Mouse (Mus musculus) MEL (cell line): ENCODE results near the gene Dnaja2.

ENCODE experiments used
- CTCF ChIP-seq, 3 experiments: IDR thresholded peaks in 2 of 3; conservative IDR thresholded peaks in 1 of 3; 2 replicates each; pipeline ENCODE4 v1.5.1; 2011 to 2012; ENCODE audit warnings: low read length in 3 of 3, low read depth in 2 of 3, mild to moderate bottlenecking in 2 of 3, improper control_type of control experiment in 1 of 3, inconsistent platforms in 1 of 3, mixed read lengths in 1 of 3, moderate library complexity in 1 of 3; ENCODE audit not compliant: control insufficient read depth in 1 of 3, insufficient read depth in 1 of 3, poor library complexity in 1 of 3, severe bottlenecking in 1 of 3
- E2F4 ChIP-seq: IDR thresholded peaks from 2 replicates; pipeline ENCODE4 v1.6.1; 2011; ENCODE audit warnings: low read depth, low read length, improper control_type of control experiment, borderline replicate concordance
- ELF1 ChIP-seq: IDR thresholded peaks from 2 replicates; pipeline ENCODE4 v1.6.1; 2014; ENCODE audit warnings: low read depth, mild to moderate bottlenecking, inconsistent platforms, low read length, improper control_type of control experiment, moderate library complexity
- EP300 ChIP-seq, 2 experiments: IDR thresholded peaks; 2 replicates each; pipeline ENCODE4 v1.6.1; 2011; ENCODE audit warnings: improper control_type of control experiment in 2 of 2, low read length in 2 of 2, low read depth in 1 of 2, mild to moderate bottlenecking in 1 of 2
- GABPA ChIP-seq: IDR thresholded peaks from 2 replicates; pipeline ENCODE4 v1.6.1; 2012; ENCODE audit warnings: low read depth, mild to moderate bottlenecking, inconsistent platforms, low read length, improper control_type of control experiment, moderate library complexity
- KAT2A ChIP-seq: conservative IDR thresholded peaks from 2 replicates; pipeline ENCODE4 v1.6.1; 2012; ENCODE audit warnings: low read depth, low read length, improper control_type of control experiment, inconsistent platforms
- NRF1 ChIP-seq: IDR thresholded peaks from 2 replicates; pipeline ENCODE4 v1.6.1; 2014; ENCODE audit warnings: low read depth, mild to moderate bottlenecking, inconsistent platforms, low read length, improper control_type of control experiment, moderate library complexity; ENCODE audit not compliant: poor library complexity, insufficient read depth, severe bottlenecking
- POLR2A ChIP-seq, 2 experiments: IDR thresholded peaks; 2 replicates each; pipeline ENCODE4 v1.6.1; 2011 to 2012; ENCODE audit warnings: low read length in 2 of 2, mild to moderate bottlenecking in 2 of 2, control low read depth in 1 of 2, improper control_type of control experiment in 1 of 2, low read depth in 1 of 2, moderate library complexity in 1 of 2; ENCODE audit not compliant: control insufficient read depth in 1 of 2, insufficient read depth in 1 of 2, poor library complexity in 1 of 2
- RAD21 ChIP-seq: IDR thresholded peaks from 2 replicates; pipeline ENCODE4 v1.6.1; 2011; ENCODE audit warnings: mild to moderate bottlenecking, low read depth, low read length, improper control_type of control experiment
- RCOR1 ChIP-seq: IDR thresholded peaks from 2 replicates; pipeline ENCODE4 v1.6.1; 2012; ENCODE audit warnings: low read depth, mild to moderate bottlenecking, inconsistent platforms, low read length, improper control_type of control experiment
- USF1 ChIP-seq: IDR thresholded peaks from 2 replicates; pipeline ENCODE4 v1.6.1; 2014; ENCODE audit warnings: low read depth, mild to moderate bottlenecking, inconsistent platforms, low read length, improper control_type of control experiment, moderate library complexity
- ZC3H11A ChIP-seq: IDR thresholded peaks from 2 replicates; pipeline ENCODE4 v1.6.1; 2012; ENCODE audit warnings: low read depth, mild to moderate bottlenecking, inconsistent platforms, low read length, improper control_type of control experiment
- ZKSCAN1 ChIP-seq: IDR thresholded peaks from 2 replicates; pipeline ENCODE4 v1.6.1; 2012; ENCODE audit warnings: low read depth, mild to moderate bottlenecking, inconsistent platforms, low read length, improper control_type of control experiment, moderate library complexity

GRCm38 (mm10) chr8:85559966-85560365 lies 4.8 kb upstream of the Dnaja2 start:
- no peak for TF ChIP-seq USF1
- TF ChIP-seq POLR2A (IDR thresholded peaks at IDR 0.05; ENCODE audit: control insufficient read depth in 1 of 2, insufficient read depth in 1 of 2, low read depth in 1 of 2, low read length in 2 of 2, poor library complexity in 1 of 2), result peak in 1 of 2 experiments; percentile 48; a peak in 1 of 4 replicates
- no peak for TF ChIP-seq ZKSCAN1
- TF ChIP-seq CTCF (IDR thresholded peaks at IDR 0.05 in 2 of 3, conservative IDR thresholded peaks at IDR 0.05 in 1 of 3; ENCODE audit: control insufficient read depth in 1 of 3, insufficient read depth in 1 of 3, low read depth in 2 of 3, low read length in 3 of 3, poor library complexity in 1 of 3, severe bottlenecking in 1 of 3), result no peak
- TF ChIP-seq E2F4, result no peak
- no peak for TF ChIP-seq RCOR1
- no peak for TF ChIP-seq RAD21
- TF ChIP-seq EP300 (IDR thresholded peaks at IDR 0.05; ENCODE audit: low read depth in 1 of 2, low read length in 2 of 2), result no peak
- TF ChIP-seq ZC3H11A, result no peak
- TF ChIP-seq NRF1, result no peak
- no peak for TF ChIP-seq GABPA
- no peak for TF ChIP-seq KAT2A
- TF ChIP-seq ELF1, result peak; percentile 80
